Mouse (Mus musculus): ENCODE results near the gene Olfr1043. TPM values are rescaled to one million over a fixed set of nuclear protein-coding genes. Genes with fewer than 3 reads are reported as not detected.

Olfr1043 gene
- total and polyA plus RNA-seq, 3 experiments, result not detected

GRCm38 (mm10) chr2:86135828-86136227 is 31.5 kb downstream of the Olfr1043 start, which contains the start of gene Olfr1039:
TSS of gene Olfr1039 (minus strand) at chr2:86135928.
- dilution Hi-C loops (cut with MboI; ENCODE audit: extremely low pct_ligation_motif_present, extremely low pct_unique_long_range_greater_than_20kb, low sequenced_read_pairs), result no loop called here
- no peak within 1 kb of the TSS for H3K9ac ChIP-seq (ENCODE audit: insufficient read depth, low read depth)
- no peaks in the 10 kb centered on the region for H3K4me1 ChIP-seq (ENCODE audit: control insufficient read depth in 1 of 2, insufficient read depth in 2 of 2)
- H3K27ac ChIP-seq (ENCODE audit: insufficient read depth, low read depth), result no peak within 1 kb of the TSS
- H3K4me2 ChIP-seq (ENCODE audit: insufficient read depth, low read depth, poor library complexity, severe bottlenecking), result no peak within 1 kb of the TSS
- in situ Hi-C loops (cut with MboI; ENCODE audit: low pct_ligation_motif_present, low pct_unique_long_range_greater_than_20kb, low sequenced_read_pairs), result no loop called here
- peaks cover 16% of the 10 kb centered on the region for H3K9me3 ChIP-seq (replicated peaks; ENCODE audit: low read length)
- no peaks in the 10 kb centered on the region for H3K79me2 ChIP-seq (replicated peaks; ENCODE audit: control insufficient read depth, extremely low read depth, insufficient read depth, poor library complexity, severe bottlenecking)
- H3K4me3 ChIP-seq (replicated peaks in 1 of 3; ENCODE audit: low read depth in 2 of 3, low read length in 2 of 3, poor library complexity in 1 of 3), result no peak within 1 kb of the TSS
- no peak for DNase-seq (ENCODE audit: extremely low read depth)
- no peaks in the 10 kb centered on the region for H3K27me3 ChIP-seq (replicated peaks)
- H3K36me3 ChIP-seq (replicated peaks in 1 of 2; ENCODE audit: control insufficient read depth in 1 of 2, insufficient read depth in 1 of 2, low read length in 1 of 2), result no peaks in the 10 kb centered on the region
- TF ChIP-seq ZNF384 (IDR thresholded peaks at IDR 0.05; ENCODE audit: low read depth, low read length), result no peak
- TF ChIP-seq POLR2A (IDR thresholded peaks at IDR 0.05; ENCODE audit: low read depth, low read length), result no peak
- no peak for TF ChIP-seq USF2 (conservative IDR thresholded peaks at IDR 0.05; ENCODE audit: low read depth, low read length)
- TF ChIP-seq NELFE (IDR thresholded peaks at IDR 0.05; ENCODE audit: low read depth, low read length), result no peak
- TF ChIP-seq GABPA (IDR thresholded peaks at IDR 0.05; ENCODE audit: insufficient replicate concordance, low read depth, low read length), result no peak
- TF ChIP-seq HCFC1 (IDR thresholded peaks at IDR 0.05; ENCODE audit: low read depth, low read length), result no peak
- TF ChIP-seq SIN3A (IDR thresholded peaks at IDR 0.05; ENCODE audit: low read length), result no peak
- no peak for TF ChIP-seq ZKSCAN1 (IDR thresholded peaks at IDR 0.05; ENCODE audit: borderline replicate concordance, low read depth, low read length)
- TF ChIP-seq EP300 (IDR thresholded peaks at IDR 0.05; ENCODE audit: low read length), result no peak
- no peak for TF ChIP-seq ZC3H11A (IDR thresholded peaks at IDR 0.05; ENCODE audit: low read depth, low read length)
- no peak for TF ChIP-seq E2F4 (IDR thresholded peaks at IDR 0.05; ENCODE audit: insufficient replicate concordance, low read depth, low read length)
- no peak for TF ChIP-seq NRF1 (IDR thresholded peaks at IDR 0.05; ENCODE audit: low read depth, low read length)
- TF ChIP-seq JUN (IDR thresholded peaks at IDR 0.05; ENCODE audit: insufficient read depth, low read depth, low read length), result no peak

Other genes starting within 250 kb of the Olfr1043 start
Only the 20 nearest of the 29 such genes appear.
- not detected in 2 replicates for gene Olfr1031, start 177.2 kb downstream of the Olfr1043 start, total RNA-seq (2012; rRNA removed)
- not detected in 2 replicates for gene Olfr1031, start 177.2 kb downstream of the Olfr1043 start, total RNA-seq (2014; rRNA removed)
- not detected in 2 replicates for gene Olfr1031, start 177.2 kb downstream of the Olfr1043 start, polyA plus RNA-seq (2012; ENCODE audit: insufficient read length, low read depth)
- not detected in 2 replicates for gene Olfr1032, start 162.0 kb downstream of the Olfr1043 start, total RNA-seq (2012; rRNA removed)
- not detected in 2 replicates for gene Olfr1032, start 162.0 kb downstream of the Olfr1043 start, total RNA-seq (2014; rRNA removed)
- gene Olfr1032, start 162.0 kb downstream of the Olfr1043 start, polyA plus RNA-seq (2012; ENCODE audit: insufficient read length, low read depth), result not detected in 2 replicates
- gene Olfr1033, start 146.9 kb downstream of the Olfr1043 start, total RNA-seq (2012; rRNA removed), result not detected in 2 replicates
- not detected in 2 replicates for gene Olfr1033, start 146.9 kb downstream of the Olfr1043 start, total RNA-seq (2014; rRNA removed)
- not detected in 2 replicates for gene Olfr1033, start 146.9 kb downstream of the Olfr1043 start, polyA plus RNA-seq (2012; ENCODE audit: insufficient read length, low read depth)
- gene Olfr1034, start 121.7 kb downstream of the Olfr1043 start, total RNA-seq (2012; rRNA removed), result not detected in 2 replicates
- not detected in 2 replicates for gene Olfr1034, start 121.7 kb downstream of the Olfr1043 start, total RNA-seq (2014; rRNA removed)
- gene Olfr1034, start 121.7 kb downstream of the Olfr1043 start, polyA plus RNA-seq (2012; ENCODE audit: insufficient read length, low read depth), result not detected in 2 replicates
- gene Olfr1036, start 93.5 kb downstream of the Olfr1043 start, total RNA-seq (2012; rRNA removed), result not detected in 2 replicates
- not detected in 2 replicates for gene Olfr1036, start 93.5 kb downstream of the Olfr1043 start, total RNA-seq (2014; rRNA removed)
- gene Olfr1036, start 93.5 kb downstream of the Olfr1043 start, polyA plus RNA-seq (2012; ENCODE audit: insufficient read length, low read depth), result not detected in 2 replicates
- gene Olfr1037, start 80.1 kb downstream of the Olfr1043 start, total RNA-seq (2012; rRNA removed), result not detected in 2 replicates
- not detected in 2 replicates for gene Olfr1037, start 80.1 kb downstream of the Olfr1043 start, total RNA-seq (2014; rRNA removed)
- gene Olfr1037, start 80.1 kb downstream of the Olfr1043 start, polyA plus RNA-seq (2012; ENCODE audit: insufficient read length, low read depth), result not detected in 2 replicates
- gene Olfr1039, start 31.6 kb downstream of the Olfr1043 start, total RNA-seq (2012; rRNA removed), result not detected in 2 replicates
- gene Olfr1039, start 31.6 kb downstream of the Olfr1043 start, total RNA-seq (2014; rRNA removed), result not detected in 2 replicates
- gene Olfr1039, start 31.6 kb downstream of the Olfr1043 start, polyA plus RNA-seq (2012; ENCODE audit: insufficient read length, low read depth), result not detected in 2 replicates
- gene Olfr1040, start 20.8 kb downstream of the Olfr1043 start, total RNA-seq (2012; rRNA removed), result not detected in 2 replicates
- not detected in 2 replicates for gene Olfr1040, start 20.8 kb downstream of the Olfr1043 start, total RNA-seq (2014; rRNA removed)
- gene Olfr1040, start 20.8 kb downstream of the Olfr1043 start, polyA plus RNA-seq (2012; ENCODE audit: insufficient read length, low read depth), result not detected in 2 replicates
- not detected in 2 replicates for gene Olfr1042, start 5.7 kb downstream of the Olfr1043 start, total RNA-seq (2012; rRNA removed)
- not detected in 2 replicates for gene Olfr1042, start 5.7 kb downstream of the Olfr1043 start, total RNA-seq (2014; rRNA removed)
- not detected in 2 replicates for gene Olfr1042, start 5.7 kb downstream of the Olfr1043 start, polyA plus RNA-seq (2012; ENCODE audit: insufficient read length, low read depth)
- not detected in 2 replicates for gene Olfr1044, start 10.3 kb upstream of the Olfr1043 start, total RNA-seq (2012; rRNA removed)
- gene Olfr1044, start 10.3 kb upstream of the Olfr1043 start, total RNA-seq (2014; rRNA removed), result not detected in 2 replicates
- not detected in 2 replicates for gene Olfr1044, start 10.3 kb upstream of the Olfr1043 start, polyA plus RNA-seq (2012; ENCODE audit: insufficient read length, low read depth)
- not detected in 2 replicates for gene Olfr52, start 18.2 kb upstream of the Olfr1043 start, total RNA-seq (2012; rRNA removed)
- gene Olfr52, start 18.2 kb upstream of the Olfr1043 start, total RNA-seq (2014; rRNA removed), result not detected in 2 replicates
- not detected in 2 replicates for gene Olfr52, start 18.2 kb upstream of the Olfr1043 start, polyA plus RNA-seq (2012; ENCODE audit: insufficient read length, low read depth)
- not detected in 2 replicates for gene Olfr1045, start 35.5 kb upstream of the Olfr1043 start, total RNA-seq (2012; rRNA removed)
- gene Olfr1045, start 35.5 kb upstream of the Olfr1043 start, total RNA-seq (2014; rRNA removed), result not detected in 2 replicates
- not detected in 2 replicates for gene Olfr1045, start 35.5 kb upstream of the Olfr1043 start, polyA plus RNA-seq (2012; ENCODE audit: insufficient read length, low read depth)
- gene Olfr1046, start 51.8 kb upstream of the Olfr1043 start, total RNA-seq (2012; rRNA removed), result not detected in 2 replicates
- gene Olfr1046, start 51.8 kb upstream of the Olfr1043 start, total RNA-seq (2014; rRNA removed), result not detected in 2 replicates
- not detected in 2 replicates for gene Olfr1046, start 51.8 kb upstream of the Olfr1043 start, polyA plus RNA-seq (2012; ENCODE audit: insufficient read length, low read depth)
- gene Olfr1047, start 63.9 kb upstream of the Olfr1043 start, total RNA-seq (2012; rRNA removed), result not detected in 2 replicates
- gene Olfr1047, start 63.9 kb upstream of the Olfr1043 start, total RNA-seq (2014; rRNA removed), result not detected in 2 replicates
- not detected in 2 replicates for gene Olfr1047, start 63.9 kb upstream of the Olfr1043 start, polyA plus RNA-seq (2012; ENCODE audit: insufficient read length, low read depth)
- gene Olfr1048, start 72.8 kb upstream of the Olfr1043 start, total RNA-seq (2012; rRNA removed), result not detected in 2 replicates
- not detected in 2 replicates for gene Olfr1048, start 72.8 kb upstream of the Olfr1043 start, total RNA-seq (2014; rRNA removed)
- not detected in 2 replicates for gene Olfr1048, start 72.8 kb upstream of the Olfr1043 start, polyA plus RNA-seq (2012; ENCODE audit: insufficient read length, low read depth)
- not detected in 2 replicates for gene Olfr1049, start 90.8 kb upstream of the Olfr1043 start, total RNA-seq (2012; rRNA removed)
- gene Olfr1049, start 90.8 kb upstream of the Olfr1043 start, total RNA-seq (2014; rRNA removed), result not detected in 2 replicates
- not detected in 2 replicates for gene Olfr1049, start 90.8 kb upstream of the Olfr1043 start, polyA plus RNA-seq (2012; ENCODE audit: insufficient read length, low read depth)
- gene Olfr1051, start 111.6 kb upstream of the Olfr1043 start, total RNA-seq (2012; rRNA removed), result not detected in 2 replicates
- gene Olfr1051, start 111.6 kb upstream of the Olfr1043 start, total RNA-seq (2014; rRNA removed), result not detected in 2 replicates
- gene Olfr1051, start 111.6 kb upstream of the Olfr1043 start, polyA plus RNA-seq (2012; ENCODE audit: insufficient read length, low read depth), result not detected in 2 replicates
- not detected in 2 replicates for gene Olfr1052, start 124.9 kb upstream of the Olfr1043 start, total RNA-seq (2012; rRNA removed)
- not detected in 2 replicates for gene Olfr1052, start 124.9 kb upstream of the Olfr1043 start, total RNA-seq (2014; rRNA removed)
- not detected in 2 replicates for gene Olfr1052, start 124.9 kb upstream of the Olfr1043 start, polyA plus RNA-seq (2012; ENCODE audit: insufficient read length, low read depth)
- not detected in 2 replicates for gene Olfr1053, start 147.8 kb upstream of the Olfr1043 start, total RNA-seq (2012; rRNA removed)
- gene Olfr1053, start 147.8 kb upstream of the Olfr1043 start, total RNA-seq (2014; rRNA removed), result not detected in 2 replicates
- gene Olfr1053, start 147.8 kb upstream of the Olfr1043 start, polyA plus RNA-seq (2012; ENCODE audit: insufficient read length, low read depth), result not detected in 2 replicates
- gene Olfr1054, start 167.9 kb upstream of the Olfr1043 start, total RNA-seq (2012; rRNA removed), result not detected in 2 replicates
- gene Olfr1054, start 167.9 kb upstream of the Olfr1043 start, total RNA-seq (2014; rRNA removed), result not detected in 2 replicates
- gene Olfr1054, start 167.9 kb upstream of the Olfr1043 start, polyA plus RNA-seq (2012; ENCODE audit: insufficient read length, low read depth), result not detected in 2 replicates